Mouse (Mus musculus) MEL (cell line): ENCODE results near the gene Cachd1. TPM values are rescaled to one million over a fixed set of nuclear protein-coding genes. Genes with fewer than 3 reads are reported as not detected.

ENCODE experiments used
- DNase-seq: peaks from one replicate; pipeline ENCODE4 v3.0.0; 2011; ENCODE audit warnings: low read depth, low spot score
- H3K27ac ChIP-seq: 2 replicates; pipeline ENCODE4 v1.5.1; 2012; ENCODE audit warnings: low read depth, mild to moderate bottlenecking, control low read depth, low read length, moderate library complexity; ENCODE audit not compliant: control insufficient read depth
- H3K27me3 ChIP-seq, 2 experiments: fragments of 150-350 bp in 1 of 2; sonication (generic) in 1 of 2; 2 replicates each; pipeline ENCODE4 v1.6.1; 2012; ENCODE audit warnings: low read length in 2 of 2, mild to moderate bottlenecking in 2 of 2, improper control_type of control experiment in 1 of 2, moderate library complexity in 1 of 2; ENCODE audit not compliant: insufficient read depth in 2 of 2, control insufficient read depth in 1 of 2
- H3K36me3 ChIP-seq, 2 experiments: 2 replicates each; pipeline ENCODE4 v1.6.1; 2012 to 2014; ENCODE audit warnings: low read length in 2 of 2, improper control_type of control experiment in 1 of 2, inconsistent platforms in 1 of 2, mild to moderate bottlenecking in 1 of 2; ENCODE audit not compliant: insufficient read depth in 2 of 2, control insufficient read depth in 1 of 2
- H3K4me1 ChIP-seq, 2 experiments: fragments of 150-350 bp in 1 of 2; sonication (generic) in 1 of 2; 2 replicates each; pipeline ENCODE4 v1.6.1; 2012; ENCODE audit warnings: low read length in 2 of 2, improper control_type of control experiment in 1 of 2, mild to moderate bottlenecking in 1 of 2; ENCODE audit not compliant: insufficient read depth in 2 of 2, control insufficient read depth in 1 of 2
- H3K4me3 ChIP-seq, 2 experiments: fragments of 150-350 bp in 1 of 2; sonication (generic) in 1 of 2; 2 replicates each; pipeline ENCODE4 v1.5.1; 2012; ENCODE audit warnings: low read depth in 2 of 2, low read length in 2 of 2, mild to moderate bottlenecking in 2 of 2, moderate library complexity in 2 of 2, control low read depth in 1 of 2, improper control_type of control experiment in 1 of 2; ENCODE audit not compliant: control insufficient read depth in 1 of 2, insufficient read depth in 1 of 2
- H3K79me2 ChIP-seq: 2 replicates; pipeline ENCODE4 v1.6.1; 2012; ENCODE audit warnings: mild to moderate bottlenecking, low read length, moderate library complexity; ENCODE audit not compliant: control insufficient read depth, poor library complexity, insufficient read depth
- H3K9ac ChIP-seq: 2 replicates; pipeline ENCODE4 v1.6.1; 2012; ENCODE audit warnings: low read depth, mild to moderate bottlenecking, control low read depth, low read length, moderate library complexity; ENCODE audit not compliant: control insufficient read depth, poor library complexity, severe bottlenecking
- H3K9me3 ChIP-seq: fragments of 150-350 bp; sonication (generic); replicated peaks from 2 replicates; pipeline ENCODE4 v1.6.1; 2012; ENCODE audit warnings: mild to moderate bottlenecking, low read length, improper control_type of control experiment, moderate library complexity; ENCODE audit not compliant: insufficient read depth
- CTCF ChIP-seq, 3 experiments: IDR thresholded peaks in 2 of 3; conservative IDR thresholded peaks in 1 of 3; 2 replicates each; pipeline ENCODE4 v1.5.1; 2011 to 2012; ENCODE audit warnings: low read length in 3 of 3, low read depth in 2 of 3, mild to moderate bottlenecking in 2 of 3, improper control_type of control experiment in 1 of 3, inconsistent platforms in 1 of 3, mixed read lengths in 1 of 3, moderate library complexity in 1 of 3; ENCODE audit not compliant: control insufficient read depth in 1 of 3, insufficient read depth in 1 of 3, poor library complexity in 1 of 3, severe bottlenecking in 1 of 3
- E2F4 ChIP-seq: IDR thresholded peaks from 2 replicates; pipeline ENCODE4 v1.6.1; 2011; ENCODE audit warnings: low read depth, low read length, improper control_type of control experiment, borderline replicate concordance
- ELF1 ChIP-seq: IDR thresholded peaks from 2 replicates; pipeline ENCODE4 v1.6.1; 2014; ENCODE audit warnings: low read depth, mild to moderate bottlenecking, inconsistent platforms, low read length, improper control_type of control experiment, moderate library complexity
- ETS1 ChIP-seq: IDR thresholded peaks from 2 replicates; pipeline ENCODE4 v1.6.1; 2012; ENCODE audit warnings: low read depth, mild to moderate bottlenecking, inconsistent platforms, low read length, improper control_type of control experiment, moderate library complexity
- GABPA ChIP-seq: IDR thresholded peaks from 2 replicates; pipeline ENCODE4 v1.6.1; 2012; ENCODE audit warnings: low read depth, mild to moderate bottlenecking, inconsistent platforms, low read length, improper control_type of control experiment, moderate library complexity
- GATA1 ChIP-seq: IDR thresholded peaks from 2 replicates; pipeline ENCODE4 v1.6.1; 2011; ENCODE audit warnings: low read depth, low read length, improper control_type of control experiment
- HCFC1 ChIP-seq: IDR thresholded peaks from 2 replicates; pipeline ENCODE4 v1.6.1; 2012; ENCODE audit warnings: low read depth, mild to moderate bottlenecking, inconsistent platforms, low read length, improper control_type of control experiment, moderate library complexity
- JUND ChIP-seq: IDR thresholded peaks from 2 replicates; pipeline ENCODE4 v1.6.1; 2011; ENCODE audit warnings: low read depth, mild to moderate bottlenecking, improper control_type of control experiment, low read length
- KAT2A ChIP-seq: conservative IDR thresholded peaks from 2 replicates; pipeline ENCODE4 v1.6.1; 2012; ENCODE audit warnings: low read depth, low read length, improper control_type of control experiment, inconsistent platforms
- MAFK ChIP-seq: IDR thresholded peaks from 2 replicates; pipeline ENCODE4 v1.6.1; 2011; ENCODE audit warnings: low read depth, mild to moderate bottlenecking, low read length, improper control_type of control experiment, borderline replicate concordance
- MAX ChIP-seq: IDR thresholded peaks from 2 replicates; pipeline ENCODE4 v1.6.1; 2011; ENCODE audit warnings: low read length, improper control_type of control experiment
- MEF2A ChIP-seq: IDR thresholded peaks from 2 replicates; pipeline ENCODE4 v1.6.1; 2014; ENCODE audit warnings: low read depth, mild to moderate bottlenecking, inconsistent platforms, low read length, improper control_type of control experiment; ENCODE audit not compliant: poor library complexity, insufficient replicate concordance, severe bottlenecking; ENCODE audit errors: extremely low read depth
- MXI1 ChIP-seq: IDR thresholded peaks from 2 replicates; pipeline ENCODE4 v1.6.1; 2011; ENCODE audit warnings: mild to moderate bottlenecking, low read depth, low read length, improper control_type of control experiment
- POLR2AphosphoS5 ChIP-seq: IDR thresholded peaks from 2 replicates; pipeline ENCODE4 v1.6.1; 2012; ENCODE audit warnings: low read depth, borderline replicate concordance, mild to moderate bottlenecking, inconsistent platforms, low read length, moderate library complexity, mixed read lengths
- RAD21 ChIP-seq: IDR thresholded peaks from 2 replicates; pipeline ENCODE4 v1.6.1; 2011; ENCODE audit warnings: mild to moderate bottlenecking, low read depth, low read length, improper control_type of control experiment
- RCOR1 ChIP-seq: IDR thresholded peaks from 2 replicates; pipeline ENCODE4 v1.6.1; 2012; ENCODE audit warnings: low read depth, mild to moderate bottlenecking, inconsistent platforms, low read length, improper control_type of control experiment
- SIN3A ChIP-seq: IDR thresholded peaks from 2 replicates; pipeline ENCODE4 v1.6.1; 2012; ENCODE audit warnings: low read length, improper control_type of control experiment, inconsistent platforms
- SMC3 ChIP-seq: IDR thresholded peaks from 2 replicates; pipeline ENCODE4 v1.6.1; 2011; ENCODE audit warnings: low read depth, low read length, improper control_type of control experiment
- TAL1 ChIP-seq: IDR thresholded peaks from 2 replicates; pipeline ENCODE4 v1.6.1; 2012; ENCODE audit warnings: mild to moderate bottlenecking, inconsistent platforms, low read length, moderate library complexity, mixed read lengths
- TBP ChIP-seq: IDR thresholded peaks from 2 replicates; pipeline ENCODE4 v1.8.0; 2011; ENCODE audit warnings: low read depth, low read length, improper control_type of control experiment
- USF2 ChIP-seq, 2 experiments: IDR thresholded peaks; 2 replicates each; pipeline ENCODE4 v1.6.1; 2011 to 2012; ENCODE audit warnings: improper control_type of control experiment in 2 of 2, low read length in 2 of 2, borderline replicate concordance in 1 of 2, inconsistent platforms in 1 of 2, low read depth in 1 of 2, mild to moderate bottlenecking in 1 of 2; ENCODE audit not compliant: insufficient read depth in 1 of 2
- ZC3H11A ChIP-seq: IDR thresholded peaks from 2 replicates; pipeline ENCODE4 v1.6.1; 2012; ENCODE audit warnings: low read depth, mild to moderate bottlenecking, inconsistent platforms, low read length, improper control_type of control experiment
- ZKSCAN1 ChIP-seq: IDR thresholded peaks from 2 replicates; pipeline ENCODE4 v1.6.1; 2012; ENCODE audit warnings: low read depth, mild to moderate bottlenecking, inconsistent platforms, low read length, improper control_type of control experiment, moderate library complexity
- ZMIZ1 ChIP-seq: IDR thresholded peaks from 2 replicates; pipeline ENCODE4 v1.6.1; 2012; ENCODE audit warnings: low read depth, mild to moderate bottlenecking, inconsistent platforms, low read length, improper control_type of control experiment, moderate library complexity
- polyA plus RNA-seq, 2 experiments: library from polyadenylated mRNA; stranded (reverse) in 1 of 2; unstranded in 1 of 2; fragments of >175 nt in 1 of 2; fragments of >200 nt in 1 of 2; gene quantifications; 2 replicates each; pipeline versions ENCODE4 v1.2.1 to v1.2.4; 2012; ENCODE audit warnings: low replicate concordance in 2 of 2, low read depth in 1 of 2; ENCODE audit not compliant: insufficient read length in 2 of 2, insufficient read depth in 1 of 2, missing spikeins in 1 of 2
- total RNA-seq: library from RNA; depleted of rRNA; stranded (reverse); fragments of 300-350 nt; gene quantifications from 2 replicates; pipeline ENCODE4 v1.2.3, GENCODE M21; 2012

Cachd1 gene
- total and polyA plus RNA-seq, 3 experiments, result 4.0 to 15.8 TPM; not detected in 1

- Histone ChIP-seq H3K4me1 (peaks cover 9 to 16% of the 10 kb centered on the region in 2 experiments), H3K9me3 (no peaks in the 10 kb centered on the region), H3K27me3 (no peaks in the 10 kb centered on the region), H3K27ac (no peak overlapping the region), H3K4me3 (no peak overlapping the region), H3K9ac (no peak overlapping the region), H3K79me2 (peaks cover 3% of the 10 kb centered on the region), H3K36me3 (peaks cover 0 to 10% of the 10 kb centered on the region in 2 experiments; a peak in 2 of 4 replicates)
- no peak for DNase-seq
- no peak for TF ChIP-seq RCOR1
- no peak for TF ChIP-seq ZC3H11A
- no peak for TF ChIP-seq E2F4
- TF ChIP-seq MEF2A, result no peak
- no peak for TF ChIP-seq TAL1
- no peak for TF ChIP-seq RAD21
- no peak for TF ChIP-seq GATA1
- TF ChIP-seq JUND, result no peak
- TF ChIP-seq GABPA, result no peak
- TF ChIP-seq ZKSCAN1, result no peak
- TF ChIP-seq ELF1, result no peak
Measured at GRCm38 (mm10) chr4:100996060-100996651, 219.7 kb downstream of the Cachd1 start.

- DNase-seq, result peak; percentile 79
Measured at GRCm38 (mm10) chr4:100998145-100998544, 221.7 kb downstream of the Cachd1 start.

More at GRCm38 (mm10) chr4:100998145-100998544, 221.7 kb downstream of the Cachd1 start:
- Histone ChIP-seq H3K4me1 (peaks cover 9 to 13% of the 10 kb centered on the region in 2 experiments), H3K27ac (no peak overlapping the region), H3K9me3 (no peaks in the 10 kb centered on the region), H3K4me3 (peak overlapping the region; percentile 35 to 52), H3K79me2 (peaks cover 3% of the 10 kb centered on the region), H3K36me3 (peaks cover 0 to 10% of the 10 kb centered on the region in 2 experiments; a peak in 2 of 4 replicates), H3K27me3 (no peaks in the 10 kb centered on the region), H3K9ac (peak overlapping the region; percentile 38)
- no peak for TF ChIP-seq MAX
- no peak for TF ChIP-seq MXI1
- TF ChIP-seq USF2 (IDR thresholded peaks at IDR 0.05; ENCODE audit: borderline replicate concordance in 1 of 2, insufficient read depth in 1 of 2, low read depth in 1 of 2, low read length in 2 of 2), result no peak
- peak; percentile 56 to 93 (median 80) for TF ChIP-seq CTCF (IDR thresholded peaks at IDR 0.05 in 2 of 3, conservative IDR thresholded peaks at IDR 0.05 in 1 of 3; ENCODE audit: control insufficient read depth in 1 of 3, insufficient read depth in 1 of 3, low read depth in 2 of 3, low read length in 3 of 3, poor library complexity in 1 of 3, severe bottlenecking in 1 of 3)
- 0 out of 2 replicates have a peak, but pooled peaks have one; percentile 38 for TF ChIP-seq SIN3A
- TF ChIP-seq KAT2A, result no peak
- TF ChIP-seq POLR2AphosphoS5, result no peak
- no peak for TF ChIP-seq HCFC1
- no peak for TF ChIP-seq ZMIZ1
- peak; percentile 41; the same call in 1 of the 2 replicates for TF ChIP-seq ELF1
- peak; percentile 41; the same call in 1 of the 2 replicates for TF ChIP-seq ZC3H11A
- no peak for TF ChIP-seq MAFK
- TF ChIP-seq SMC3, result peak; percentile 70
- TF ChIP-seq JUND, result no peak
- 0 out of 2 replicates have a peak, but pooled peaks have one; percentile 8 for TF ChIP-seq GATA1
- no peak for TF ChIP-seq ETS1
- TF ChIP-seq TBP, result no peak
- TF ChIP-seq RAD21, result peak; percentile 51
- no peak for TF ChIP-seq GABPA
